8 mouse cellular contexts compared by ENCODE assay signal in genomic region chr5:29434228-29434871, GRCm38 (mm10). TPM values are rescaled to one million over a fixed set of nuclear protein-coding genes. Genes with fewer than 3 reads are reported as not detected.
A peak's percentile ranks its signal among the peaks of the same experiment; 100 is the strongest.
DNase-seq lines count a peak whose midpoint lies in the region; ATAC-seq and TF ChIP-seq lines count a peak whose summit lies in the region.

TSS of gene Nom1 (plus strand) at chr5:29434664.

- peak within 1 kb of the TSS; percentile 11; the same call in 1 of the 2 replicates for H3K27ac ChIP-seq in cortical plate, adult 2 months (ENCODE audit: insufficient read depth, low read length)

- DNase-seq in gastrocnemius, adult 8-10 months (ENCODE audit: low spot score in 2 of 2) = peak; percentile 72 to 79
- DNase-seq in hindlimb bud, embryonic 11.5 days (ENCODE audit: extremely low spot score, low read depth, low spot score) = peak; percentile 86
- DNase-seq in left cerebral cortex, adult 8-10 months (ENCODE audit: low spot score in 2 of 2) = peak; percentile 84 to 87
- peak; percentile 94 to 95 for DNase-seq in right cerebral cortex, postnatal 10 days (ENCODE audit: low spot score in 2 of 2)
- DNase-seq in urinary bladder, postnatal 25 days (ENCODE audit: low spot score) = peak; percentile 86

- H3K4me3 ChIP-seq in cortical plate, adult 2 months (ENCODE audit: insufficient read depth, low read length) = peak within 1 kb of the TSS; percentile 46
- peak within 1 kb of the TSS; percentile 97 for H3K4me3 ChIP-seq in megakaryocyte, embryonic 14.5 days (replicated peaks)

- H3K9me3 ChIP-seq in megakaryocyte, embryonic 14.5 days = no peaks in the 10 kb centered on the region

- TF ChIP-seq CTCF in cortical plate, adult 2 months (IDR thresholded peaks at IDR 0.05; ENCODE audit: extremely low read depth, insufficient read depth, low read length) = no peak

- peak; percentile 98 for ATAC-seq in activated CD4-positive, CD25-positive, alpha-beta regulatory T cell, adult 4 months

- peaks cover 5% of the 10 kb centered on the region for H3K4me1 ChIP-seq in cortical plate, adult 2 months (ENCODE audit: control insufficient read depth, insufficient read depth, low read length)
- peaks cover 43% of the 10 kb centered on the region for H3K4me1 ChIP-seq in megakaryocyte, embryonic 14.5 days

- TF ChIP-seq POLR2A in cortical plate, adult 2 months (IDR thresholded peaks at IDR 0.05; ENCODE audit: extremely low read depth, insufficient read depth, low read length) = peak; percentile 72

- peaks cover 33% of the 10 kb centered on the region for H3K36me3 ChIP-seq in megakaryocyte, embryonic 14.5 days (replicated peaks; ENCODE audit: low read length)

- peaks cover 17% of the 10 kb centered on the region for H3K27me3 ChIP-seq in megakaryocyte, embryonic 14.5 days (replicated peaks)

RNA-seq across cellular contexts. Expression of gene Nom1, which starts in this region (rescaled TPM):
- polyA plus RNA-seq in activated CD4-positive, CD25-positive, alpha-beta regulatory T cell, adult 4 months (2017; shearing (Covaris generic)) = 10 to 100 TPM in 1 of 2 experiments, 1 to 10 TPM in 1; 9.2 to 11.9 TPM
- polyA plus RNA-seq in cortical plate, adult 2 months (2012; rRNA removed) = 17.2 and 21.4 TPM in 2 replicates
- total RNA-seq in gastrocnemius, adult 8-10 months (2022) = 10 to 100 TPM; 10.2 to 14.0 (median 13.1) TPM
- total RNA-seq in left cerebral cortex, adult 8-10 months (2022) = 10 to 100 TPM; 25.1 to 28.9 (median 26.8) TPM
- 3.1 and 3.7 TPM in 2 replicates for polyA plus RNA-seq in megakaryocyte, embryonic 14.5 days (2012; ENCODE audit: insufficient read depth, low replicate concordance)

Comparison
In these comparisons a context has a peak if more than half of its experiments do, and no peak if none do; other contexts are left out.
1. Peak in every context shown above with its lines: DNase-seq, ATAC-seq, H3K4me3 ChIP-seq and H3K27ac ChIP-seq.